In genomic region chr13:111958421-111958820, GRCm38 (mm10) we compare ENCODE assay signal across 27 mouse cellular contexts.
DNase-seq lines count a peak whose midpoint lies in the region; ATAC-seq and TF ChIP-seq lines count a peak whose summit lies in the region.
"Had no signal": no experiment of that assay in that cellular context is flagged by ENCODE, and none has a peak within 500 bp of the region (broad histone marks: within the 10 kb centered on the region; RNA-seq: fewer than 3 reads in every experiment).

No protein-coding gene starts in this region.

- no peak overlapping the region for H3K9ac ChIP-seq in kidney, embryonic 15.5 days
- H3K9ac ChIP-seq in liver, embryonic 13.5 days: peak overlapping the region; percentile 49; the same call in 1 of the 2 replicates
- H3K9ac ChIP-seq: embryonic facial prominence, embryonic 13.5 days; forebrain, embryonic 12.5 days; hindbrain, embryonic 15.5 days; lung, embryonic 14.5 days; stomach, embryonic 15.5 days had no signal

- no peak for ATAC-seq in kidney, embryonic 15.5 days (replicated peaks; ENCODE audit: low FRiP score)
- 0 out of 2 replicates have a peak, but pooled peaks have one; percentile 21 for ATAC-seq in erythroblast, adult 5-6 weeks (replicated peaks; ENCODE audit: low FRiP score, poor library complexity, severe bottlenecking)
- ATAC-seq in liver, embryonic 13.5 days (ENCODE audit: low read depth): no peak
- ATAC-seq: CD4-positive, CD25-positive, alpha-beta regulatory T cell, adult 4 months; inflammation-experienced regulatory T-cells, adult 6 months had no signal

- H3K4me2 ChIP-seq in kidney, embryonic 15.5 days: no peak overlapping the region
- H3K4me2 ChIP-seq in liver, embryonic 13.5 days: peak overlapping the region; percentile 27; the same call in 1 of the 2 replicates
- H3K4me2 ChIP-seq: embryonic facial prominence, embryonic 13.5 days; forebrain, embryonic 12.5 days; hindbrain, embryonic 15.5 days; lung, embryonic 14.5 days; stomach, embryonic 15.5 days had no signal

- H3K36me3 ChIP-seq in kidney, embryonic 15.5 days: no peaks in the 10 kb centered on the region
- no peaks in the 10 kb centered on the region for H3K36me3 ChIP-seq in liver, embryonic 13.5 days
- no peaks in the 10 kb centered on the region for H3K36me3 ChIP-seq in small intestine, adult 2 months (ENCODE audit: control insufficient read depth, insufficient read depth, low read length)
- H3K36me3 ChIP-seq: embryonic facial prominence, embryonic 13.5 days; forebrain, embryonic 12.5 days; hindbrain, embryonic 10.5 days; hindbrain, embryonic 15.5 days; stomach, embryonic 15.5 days had no signal

- H3K4me3 ChIP-seq in kidney, embryonic 15.5 days (replicated peaks): no peak overlapping the region
- H3K4me3 ChIP-seq in liver, embryonic 13.5 days (replicated peaks): no peak overlapping the region
- no peak overlapping the region for H3K4me3 ChIP-seq in small intestine, adult 2 months (ENCODE audit: low read depth, low read length)
- H3K4me3 ChIP-seq: embryonic facial prominence, embryonic 13.5 days; erythroblast, embryonic 14.5 days; forebrain, embryonic 12.5 days; hindbrain, embryonic 10.5 days; hindbrain, embryonic 15.5 days; layer of hippocampus, adult 2 months; left cerebral cortex, adult 2 months; stomach, embryonic 15.5 days had no signal

- no peak for TF ChIP-seq POLR2A in small intestine, adult 2 months (IDR thresholded peaks at IDR 0.05; ENCODE audit: low read depth, low read length)

- 96% methylated on average over 1 of the region's 1 CpGs for WGBS in kidney, embryonic 15.5 days
- 90% methylated on average over 1 of the region's 1 CpGs for WGBS in liver, embryonic 13.5 days (ENCODE audit: insufficient replicate concordance)
- WGBS in small intestine, adult 2 months: 61% methylated on average over 1 of the region's 1 CpGs

- no peak for TF ChIP-seq CTCF in small intestine, adult 2 months (IDR thresholded peaks at IDR 0.05; ENCODE audit: extremely low read depth, insufficient read length, insufficient replicate concordance, low read depth, low read length)

- H3K27me3 ChIP-seq in kidney, embryonic 15.5 days: no peaks in the 10 kb centered on the region
- H3K27me3 ChIP-seq in liver, embryonic 13.5 days: no peaks in the 10 kb centered on the region
- no peaks in the 10 kb centered on the region for H3K27me3 ChIP-seq in small intestine, adult 2 months (ENCODE audit: control insufficient read depth, insufficient read depth, low read length)
- H3K27me3 ChIP-seq: embryonic facial prominence, embryonic 13.5 days; forebrain, embryonic 12.5 days; hindbrain, embryonic 15.5 days; stomach, embryonic 15.5 days had no signal

- peaks cover 45% of the 10 kb centered on the region for H3K4me1 ChIP-seq in kidney, embryonic 15.5 days
- H3K4me1 ChIP-seq in liver, embryonic 13.5 days (replicated peaks): peaks cover 51% of the 10 kb centered on the region
- H3K4me1 ChIP-seq in small intestine, adult 2 months (ENCODE audit: control insufficient read depth, insufficient read depth, insufficient read length, low read length): peaks cover 11% of the 10 kb centered on the region

- no peaks in the 10 kb centered on the region for H3K9me3 ChIP-seq in kidney, embryonic 15.5 days (replicated peaks)
- no peaks in the 10 kb centered on the region for H3K9me3 ChIP-seq in liver, embryonic 13.5 days (replicated peaks)
- H3K9me3 ChIP-seq: embryonic facial prominence, embryonic 13.5 days; forebrain, embryonic 12.5 days; hindbrain, embryonic 10.5 days; hindbrain, embryonic 15.5 days; stomach, embryonic 15.5 days had no signal

- H3K27ac ChIP-seq in kidney, embryonic 15.5 days: no peak overlapping the region
- peak overlapping the region; percentile 85 for H3K27ac ChIP-seq in liver, embryonic 13.5 days
- 0 out of 2 replicates have a peak overlapping the region, but pooled peaks have one; percentile 1 for H3K27ac ChIP-seq in small intestine, adult 2 months (ENCODE audit: insufficient read depth, low read depth, low read length)
- H3K27ac ChIP-seq: embryonic facial prominence, embryonic 13.5 days; forebrain, embryonic 12.5 days; hindbrain, embryonic 10.5 days; hindbrain, embryonic 15.5 days; layer of hippocampus, adult 2 months; left cerebral cortex, adult 2 months; stomach, embryonic 15.5 days had no signal

- DNase-seq in kidney, adult 18-20 months: peak; percentile 32
- no peak for DNase-seq in liver, embryonic 13.5 days
- DNase-seq in testis, postnatal 14 days (ENCODE audit: low spot score): no peak
- no peak for DNase-seq in left cerebral cortex, adult 9 months (ENCODE audit: low spot score in 2 of 2)
- DNase-seq: adrenal gland, postnatal 14 days; cerebellum, adult 18-20 months; cerebellum, postnatal 10 days; gastrocnemius, postnatal 25 days; heart, postnatal 14 days; lung, embryonic 14.5 days; lung, postnatal 14 days; midbrain, embryonic 14.5 days; thymus, adult 2 months; thymus, postnatal 4 days had no signal
